Mouse (Mus musculus) limb, embryonic 12.5 days (tissue): ENCODE results near the gene C77080. TPM values are rescaled to one million over a fixed set of nuclear protein-coding genes. Genes with fewer than 3 reads are reported as not detected.

Experiments
- ATAC-seq: fragments of 200-750 bp; cut with Nextera tagmentation; 2 replicates; pipeline ENCODE4 v1.8.0; 2017; ENCODE audit warnings: low read depth, moderate TSS enrichment; ENCODE audit not compliant: insufficient number of reproducible peaks, insufficient read depth, low FRiP score, low TSS enrichment
- H3K27ac ChIP-seq: fragments of 300-500 bp; sonication (generic); 2 replicates; pipeline ENCODE4 v1.5.1; 2016; ENCODE audit warnings: mild to moderate bottlenecking, moderate library complexity
- H3K27me3 ChIP-seq: fragments of 300-500 bp; sonication (generic); 2 replicates; pipeline ENCODE4 v1.6.1; 2016; ENCODE audit warnings: mild to moderate bottlenecking, moderate library complexity
- H3K36me3 ChIP-seq: fragments of 300-500 bp; sonication (generic); 2 replicates; pipeline ENCODE4 v1.6.1; 2016; ENCODE audit warnings: mild to moderate bottlenecking, moderate library complexity
- H3K4me1 ChIP-seq: fragments of 300-500 bp; sonication (generic); replicated peaks from 2 replicates; pipeline ENCODE4 v1.6.1; 2016
- H3K4me2 ChIP-seq: fragments of 300-500 bp; sonication (generic); 2 replicates; pipeline ENCODE4 v1.6.1; 2016; ENCODE audit warnings: mild to moderate bottlenecking, moderate library complexity
- H3K4me3 ChIP-seq: fragments of 300-500 bp; sonication (generic); replicated peaks from 2 replicates; pipeline ENCODE4 v1.5.1; 2016; ENCODE audit warnings: mild to moderate bottlenecking
- H3K9ac ChIP-seq: fragments of 300-500 bp; sonication (generic); replicated peaks from 2 replicates; pipeline ENCODE4 v1.6.1; 2016; ENCODE audit warnings: mild to moderate bottlenecking, moderate library complexity
- H3K9me3 ChIP-seq: fragments of 300-500 bp; sonication (generic); 2 replicates; pipeline ENCODE4 v1.6.1; 2016; ENCODE audit warnings: mild to moderate bottlenecking, moderate library complexity
- WGBS: fragments of 180-500 bp; shearing (Covaris S2); methylation state at CpG from one replicate; pipeline ENCODE4 v1.1.7; 2016; 5-methylcytosine and 5-hydroxymethylcytosine counted together
- polyA plus RNA-seq: library from polyadenylated mRNA; unstranded; fragments of >200 nt; fragmentation: Nextera tagmentation; extraction: Ambion mirVana; gene quantifications from 2 replicates; pipeline ENCODE4 v1.2.1, GENCODE M21; 2016

The C77080 gene
- polyA plus RNA-seq, 1 experiment from 2014 or later: 4.6 TPM

GRCm38 (mm10) chr4:129250759-129251481, 10.3 kb downstream of the C77080 start:
- Histone ChIP-seq H3K9me3 (no peaks in the 10 kb centered on the region), H3K27me3 (peaks cover 52% of the 10 kb centered on the region), H3K27ac (no peak overlapping the region), H3K36me3 (no peaks in the 10 kb centered on the region), H3K4me1 (peaks cover 33% of the 10 kb centered on the region), H3K9ac (peak overlapping the region; percentile 40; the same call in 1 of the 2 replicates), H3K4me2 (peak overlapping the region; percentile 51), H3K4me3 (0 out of 2 replicates have a peak overlapping the region, but pooled peaks have one; percentile 12)
- ATAC-seq: no peak
- WGBS: 15% methylated on average over 15 of the region's 15 CpGs

GRCm38 (mm10) chr4:129249288-129249687, 11.9 kb downstream of the C77080 start:
- H3K27ac ChIP-seq: no peak overlapping the region
- no peak overlapping the region for H3K4me2 ChIP-seq
- peaks cover 68% of the 10 kb centered on the region for H3K27me3 ChIP-seq
- H3K9me3 ChIP-seq: no peaks in the 10 kb centered on the region
- H3K36me3 ChIP-seq: no peaks in the 10 kb centered on the region
- peaks cover 33% of the 10 kb centered on the region for H3K4me1 ChIP-seq
- 0 out of 2 replicates have a peak overlapping the region, but pooled peaks have one; percentile 58 for H3K4me3 ChIP-seq
- no peak for ATAC-seq
- 28% methylated on average over 7 of the region's 7 CpGs for WGBS
- no peak overlapping the region for H3K9ac ChIP-seq

- peaks cover 33% of the 10 kb centered on the region for H3K4me1 ChIP-seq
- H3K27me3 ChIP-seq: peaks cover 70% of the 10 kb centered on the region
- H3K27ac ChIP-seq: no peak overlapping the region
- 1% methylated on average over 49 of the region's 74 CpGs for WGBS
- no peaks in the 10 kb centered on the region for H3K9me3 ChIP-seq
- peak overlapping the region; percentile 67 for H3K9ac ChIP-seq
- H3K36me3 ChIP-seq: no peaks in the 10 kb centered on the region
- peak overlapping the region; percentile 58 for H3K4me3 ChIP-seq
- ATAC-seq: no peak
- peak overlapping the region; percentile 93 for H3K4me2 ChIP-seq
Measured at GRCm38 (mm10) chr4:129248243-129248767, 12.9 kb downstream of the C77080 start.

DNA sequence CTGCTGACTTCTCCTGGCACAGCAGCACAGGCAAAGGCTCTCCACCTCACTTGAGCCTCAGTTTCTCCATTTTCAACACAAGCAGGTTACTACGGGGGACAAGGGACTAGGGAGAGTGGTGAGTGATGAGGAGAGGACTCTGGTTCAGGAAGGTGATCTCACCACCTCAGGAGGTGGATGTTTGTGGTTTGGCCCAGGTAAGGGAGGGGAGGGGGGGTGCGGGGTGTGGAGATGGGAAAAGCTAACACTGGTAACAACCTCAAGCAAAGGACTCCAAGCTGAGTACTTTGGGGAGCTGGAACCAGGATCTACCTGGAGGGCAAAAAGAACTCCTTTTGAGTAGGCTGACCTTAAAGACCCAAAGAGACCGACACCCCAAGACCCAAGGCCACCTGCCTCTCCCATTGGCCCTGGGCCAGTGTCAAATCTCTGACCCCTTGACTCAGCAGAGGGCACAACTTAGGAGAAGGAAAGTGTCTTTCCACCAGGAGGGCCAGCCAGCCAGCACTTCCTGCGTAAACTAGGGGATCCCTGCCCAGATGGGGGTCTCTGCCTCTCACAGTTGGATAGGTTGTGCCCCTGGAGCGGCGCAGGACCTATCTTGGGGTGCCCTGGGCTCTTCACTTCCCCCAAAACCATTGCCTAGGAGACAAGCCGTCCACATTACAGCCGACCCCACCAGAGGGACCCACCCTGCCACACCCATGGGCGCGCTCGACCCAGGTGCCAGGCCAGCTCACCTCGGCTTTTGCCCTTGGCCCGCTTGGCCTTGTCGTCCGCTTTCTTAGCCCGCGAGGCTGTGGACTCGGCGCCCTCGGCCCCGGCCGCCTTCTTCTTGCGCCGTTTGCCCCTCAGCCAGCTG, 13.6 kb downstream of the C77080 start:
- no peak for ATAC-seq
- H3K27ac ChIP-seq: no peak overlapping the region
- peaks cover 38% of the 10 kb centered on the region for H3K4me1 ChIP-seq
- H3K36me3 ChIP-seq: no peaks in the 10 kb centered on the region
- H3K9me3 ChIP-seq: no peaks in the 10 kb centered on the region
- peak overlapping the region; percentile 93 for H3K4me2 ChIP-seq
- H3K4me3 ChIP-seq: peak overlapping the region; percentile 58
- H3K9ac ChIP-seq: peak overlapping the region; percentile 67
- WGBS: 9% methylated on average over 24 of the region's 24 CpGs
- H3K27me3 ChIP-seq: peaks cover 70% of the 10 kb centered on the region

DNA sequence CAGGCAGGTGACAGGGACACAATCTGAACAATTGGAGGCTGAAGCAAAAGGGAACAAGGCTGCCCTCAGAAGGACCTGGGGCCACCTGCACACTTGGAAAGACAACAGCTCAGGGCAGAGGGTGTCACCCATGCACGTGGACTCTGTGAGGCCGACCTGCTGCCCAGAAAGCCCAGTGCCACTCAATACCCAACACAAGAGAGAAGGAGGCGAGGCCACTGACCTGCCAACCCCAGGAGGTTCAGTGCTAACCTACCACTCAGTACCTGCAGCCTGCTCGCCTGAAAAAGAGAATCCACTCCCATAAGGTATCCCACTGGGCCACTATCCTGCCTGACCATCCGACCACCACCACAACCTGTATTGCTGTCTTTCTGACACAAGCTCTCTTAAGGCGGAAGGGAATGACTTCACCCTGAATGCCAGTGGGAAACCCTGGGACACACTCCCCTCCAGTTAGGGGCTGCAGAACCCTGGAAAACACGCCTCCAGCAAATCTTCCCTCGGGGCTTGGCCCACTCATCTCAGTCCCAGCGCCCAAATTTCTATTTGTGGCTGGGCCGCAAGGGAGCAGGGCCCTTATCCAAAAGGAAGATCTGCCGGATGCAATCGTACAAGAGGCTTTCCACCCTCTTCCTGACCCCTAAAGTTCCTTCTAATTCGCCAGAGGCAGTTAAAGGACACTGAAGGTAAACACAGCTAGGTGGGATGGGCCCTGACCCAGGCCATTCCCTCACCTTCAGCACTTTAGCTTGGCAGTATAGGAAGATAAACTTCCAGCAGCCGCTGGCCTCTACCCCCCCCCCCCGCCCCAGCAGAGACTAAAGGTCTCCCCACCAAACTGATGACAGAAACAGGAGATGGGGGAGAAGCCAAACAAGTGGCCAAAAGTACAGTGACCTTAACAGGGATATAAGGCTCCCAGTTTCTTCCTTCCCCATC, 14.6 kb downstream of the C77080 start:
- Histone ChIP-seq H3K9me3 (no peaks in the 10 kb centered on the region), H3K9ac (no peak overlapping the region), H3K27me3 (peaks cover 67% of the 10 kb centered on the region), H3K4me1 (peaks cover 45% of the 10 kb centered on the region), H3K27ac (no peak overlapping the region), H3K4me2 (no peak overlapping the region), H3K4me3 (no peak overlapping the region), H3K36me3 (no peaks in the 10 kb centered on the region)
- no peak for ATAC-seq
- 35% methylated on average over 15 of the region's 15 CpGs for WGBS

DNA sequence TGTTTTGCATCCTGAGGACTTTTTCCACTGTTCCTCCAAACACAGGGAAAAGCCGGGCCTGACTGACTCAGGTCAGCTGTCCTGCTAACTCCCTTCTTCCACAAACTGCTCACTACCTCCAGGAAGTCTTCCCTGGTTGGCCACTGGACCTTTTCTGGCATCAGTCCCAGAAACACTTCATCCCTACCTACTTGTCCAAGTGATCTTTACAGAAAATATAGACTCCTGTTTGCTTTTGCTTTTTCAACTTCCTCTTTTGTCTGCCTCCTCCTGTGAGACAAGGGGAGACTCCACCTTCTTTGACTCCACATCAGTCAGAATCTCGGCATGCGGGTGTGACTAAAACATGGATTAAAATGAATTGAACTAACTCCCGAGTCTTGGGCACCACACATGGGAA, 16.4 kb downstream of the C77080 start:
- Histone ChIP-seq H3K4me2 (no peak overlapping the region), H3K4me3 (no peak overlapping the region), H3K27ac (no peak overlapping the region), H3K9me3 (no peaks in the 10 kb centered on the region), H3K27me3 (peaks cover 55% of the 10 kb centered on the region), H3K36me3 (no peaks in the 10 kb centered on the region), H3K4me1 (peaks cover 38% of the 10 kb centered on the region), H3K9ac (no peak overlapping the region)
- WGBS: 72% methylated on average over 4 of the region's 4 CpGs
- ATAC-seq: no peak

DNA sequence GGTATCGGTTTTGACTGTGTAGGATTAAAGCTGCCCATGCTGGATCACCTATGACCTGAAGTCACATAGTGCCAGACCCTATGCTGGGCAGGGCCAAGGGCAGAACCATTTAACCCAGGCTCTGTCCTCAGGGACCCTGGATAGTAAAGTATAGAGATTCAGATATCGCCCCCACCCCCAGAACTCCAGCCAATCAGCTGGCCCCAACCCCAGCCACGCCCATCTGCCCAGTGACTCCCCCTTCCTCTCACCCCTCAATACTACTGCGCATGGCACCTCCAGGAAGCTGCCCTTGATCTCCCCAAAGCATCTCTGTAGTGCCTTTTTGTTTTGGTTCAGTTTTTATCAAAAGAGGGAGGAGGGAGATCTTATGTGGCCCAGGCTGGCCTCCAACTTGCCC, 18.4 kb downstream of the C77080 start:
- Histone ChIP-seq H3K4me2 (0 out of 2 replicates have a peak overlapping the region, but pooled peaks have one; percentile 15), H3K36me3 (no peaks in the 10 kb centered on the region), H3K4me1 (peaks cover 36% of the 10 kb centered on the region), H3K9ac (no peak overlapping the region; the same call in 1 of the 2 replicates), H3K27me3 (peaks cover 36% of the 10 kb centered on the region), H3K27ac (peak overlapping the region; percentile 85), H3K9me3 (no peaks in the 10 kb centered on the region), H3K4me3 (no peak overlapping the region)
- no peak for ATAC-seq
- 24% methylated on average over 4 of the region's 4 CpGs for WGBS

DNA sequence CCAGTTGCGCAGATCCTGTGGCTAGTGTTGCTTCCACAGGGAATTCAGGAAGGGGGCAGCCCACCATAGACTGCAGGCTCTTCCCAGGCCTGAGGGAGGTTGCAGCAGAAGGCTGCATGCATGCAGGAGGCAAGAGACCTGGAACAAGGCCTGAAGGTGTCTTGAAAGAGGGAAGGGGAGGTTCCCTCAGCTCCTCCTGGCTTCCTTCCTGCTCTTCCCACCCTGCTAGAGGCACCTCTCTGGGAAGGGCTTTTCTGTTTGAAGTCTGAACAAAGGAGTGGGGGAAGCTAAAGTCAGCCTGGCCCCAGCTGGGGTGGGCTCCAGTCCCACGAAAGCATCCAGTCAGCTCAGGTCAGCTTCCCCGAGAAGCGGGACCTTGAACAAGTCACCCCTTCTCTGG, 18.9 kb downstream of the C77080 start:
- Histone ChIP-seq H3K9ac (no peak overlapping the region; the same call in 1 of the 2 replicates), H3K4me3 (no peak overlapping the region), H3K27me3 (peaks cover 32% of the 10 kb centered on the region), H3K4me2 (peak overlapping the region; percentile 15), H3K9me3 (no peaks in the 10 kb centered on the region), H3K4me1 (peaks cover 39% of the 10 kb centered on the region), H3K27ac (peak overlapping the region; percentile 85), H3K36me3 (no peaks in the 10 kb centered on the region)
- ATAC-seq: no peak
- WGBS: 20% methylated on average over 4 of the region's 4 CpGs

DNA sequence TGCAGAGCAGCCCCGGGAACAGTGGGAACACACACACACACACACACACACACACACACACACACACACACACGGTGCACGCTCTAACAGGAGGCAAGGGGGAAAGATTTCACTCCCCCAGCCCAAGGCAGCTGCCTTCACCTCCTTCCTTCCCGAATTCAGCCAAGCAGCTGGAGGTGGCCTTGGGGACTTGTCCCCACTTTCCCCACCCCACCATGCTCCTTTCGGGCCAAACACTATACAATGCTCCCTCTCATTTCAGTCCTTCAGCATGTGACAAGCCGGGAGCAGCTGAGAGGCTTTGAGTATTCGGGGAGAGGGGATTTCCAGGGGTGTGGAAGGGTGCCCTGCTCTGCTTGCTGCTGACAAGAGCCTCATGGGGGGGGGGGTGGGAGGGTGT, 19.3 kb downstream of the C77080 start:
- H3K9ac ChIP-seq: no peak overlapping the region; the same call in 1 of the 2 replicates
- WGBS: 24% methylated on average over 6 of the region's 7 CpGs
- H3K4me2 ChIP-seq: peak overlapping the region; percentile 15; the same call in 1 of the 2 replicates

GRCm38 (mm10) chr4:129239075-129239474, 22.1 kb downstream of the C77080 start:
- peak overlapping the region; percentile 82 for H3K4me3 ChIP-seq
- peaks cover 49% of the 10 kb centered on the region for H3K4me1 ChIP-seq
- H3K27ac ChIP-seq: no peak overlapping the region
- WGBS: under 1% methylated on average over 29 of the region's 29 CpGs
- peak overlapping the region; percentile 76 for H3K4me2 ChIP-seq
- H3K36me3 ChIP-seq: no peaks in the 10 kb centered on the region
- no peaks in the 10 kb centered on the region for H3K27me3 ChIP-seq
- H3K9me3 ChIP-seq: no peaks in the 10 kb centered on the region
- H3K9ac ChIP-seq: peak overlapping the region; percentile 79
- peak; percentile 77 for ATAC-seq

More for the DNA sequence above, 19.3 kb downstream of the C77080 start:
- Histone ChIP-seq H3K27me3 (peaks cover 28% of the 10 kb centered on the region), H3K4me1 (peaks cover 43% of the 10 kb centered on the region), H3K36me3 (no peaks in the 10 kb centered on the region), H3K27ac (peak overlapping the region; percentile 85), H3K4me3 (no peak overlapping the region), H3K9me3 (no peaks in the 10 kb centered on the region)
- ATAC-seq: no peak
